Mouse (Mus musculus): ENCODE results near the gene Tcaf1.
A peak's percentile ranks its signal among the peaks of the same experiment; 100 is the strongest.

The Tcaf1 gene

DNA sequence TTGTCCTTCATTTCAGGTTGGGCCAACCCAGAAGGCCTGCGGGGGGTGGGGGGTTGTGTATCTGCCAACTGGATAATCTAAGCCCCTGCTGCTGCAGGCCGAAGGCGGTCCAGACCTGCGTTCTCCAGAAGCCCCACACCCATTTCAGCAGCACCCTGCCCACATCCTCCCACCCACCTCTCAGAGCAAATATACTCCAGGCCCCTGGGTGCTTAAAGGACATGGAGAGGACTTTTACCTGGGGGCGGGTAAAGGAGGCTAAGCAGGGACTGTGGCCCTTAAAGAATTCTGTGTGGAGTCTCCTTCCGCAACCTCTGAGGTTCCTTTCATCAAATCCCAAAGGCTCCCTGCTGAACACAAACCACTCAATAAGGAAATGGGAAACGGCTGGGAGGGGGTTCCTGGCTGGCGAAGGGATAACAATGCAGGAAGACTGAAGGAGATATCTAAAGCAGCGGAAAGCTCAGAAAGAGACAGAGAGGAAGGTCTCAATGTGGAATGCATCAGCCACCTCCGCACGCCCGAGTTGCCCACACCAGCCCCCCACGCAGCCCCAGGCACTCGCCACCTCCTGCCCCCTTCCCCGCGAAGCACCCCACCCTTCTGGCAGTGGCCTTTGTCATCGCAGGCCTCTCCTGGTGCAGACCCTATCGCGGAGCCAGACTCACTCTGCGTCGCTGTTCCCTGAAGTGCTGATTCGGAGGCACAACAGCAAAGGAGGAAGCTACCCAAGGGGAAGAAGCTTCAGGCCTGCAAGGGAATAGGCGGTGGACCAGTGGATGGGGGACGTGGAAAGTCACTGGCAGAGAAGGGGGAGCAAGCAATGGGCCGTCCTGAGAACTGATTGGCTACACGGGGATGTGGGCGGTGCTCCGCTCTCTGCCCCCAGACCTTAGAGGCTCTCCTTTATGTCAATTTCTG is at the start of gene Tcaf1:
Gene Tcaf1, minus strand, starts transcription at position 798 of the 921 bp plus-strand sequence.
- peak; percentile 60 for DNase-seq (ENCODE audit: low read depth, low spot score)

DNA sequence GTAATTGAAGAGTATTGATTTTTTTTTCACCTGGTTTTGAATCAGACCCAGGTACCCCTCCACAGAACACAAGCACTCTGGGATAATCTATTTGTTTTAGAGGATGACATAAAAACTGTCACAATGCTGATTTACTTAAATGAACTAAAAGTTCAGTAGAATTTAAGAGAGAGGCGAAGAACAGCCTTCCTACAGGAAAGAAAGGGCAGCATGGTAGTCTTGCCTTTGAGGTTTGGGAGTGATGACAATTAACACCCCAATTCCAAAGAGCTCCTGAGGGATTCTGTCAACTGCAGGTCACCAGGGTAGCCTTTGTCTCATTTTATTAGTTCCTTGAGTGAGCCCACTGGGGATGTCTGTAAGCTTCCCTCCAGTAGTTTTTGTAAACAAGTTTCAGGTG is 46.2 kb upstream of the Tcaf1 start, which contains the start of gene Olfr38:
Gene Olfr38, plus strand, starts transcription at position 301 of the 400 bp plus-strand sequence.
- DNase-seq (ENCODE audit: low read depth, low spot score): no peak

DNA sequence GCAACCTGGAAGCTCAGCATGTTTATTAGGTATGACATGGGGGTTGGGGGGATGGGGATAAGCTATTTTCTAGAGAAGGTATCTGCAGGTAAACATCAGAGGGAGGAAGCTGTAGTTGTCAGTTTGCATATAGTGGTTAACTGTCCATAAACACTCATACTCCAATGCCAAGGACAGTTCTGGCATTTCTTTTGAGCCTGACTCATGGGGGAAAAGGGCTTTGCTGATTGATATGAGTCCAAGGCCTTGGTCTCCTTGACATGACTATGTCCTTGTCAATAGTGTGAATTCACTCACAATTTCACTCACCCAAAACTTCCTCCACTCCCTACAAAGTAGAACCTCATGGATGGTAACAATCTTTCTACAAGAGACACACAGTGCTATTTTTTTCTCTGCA is 38.0 kb upstream of the Tcaf1 start:
- DNase-seq (ENCODE audit: low read depth, low spot score): no peak

DNA sequence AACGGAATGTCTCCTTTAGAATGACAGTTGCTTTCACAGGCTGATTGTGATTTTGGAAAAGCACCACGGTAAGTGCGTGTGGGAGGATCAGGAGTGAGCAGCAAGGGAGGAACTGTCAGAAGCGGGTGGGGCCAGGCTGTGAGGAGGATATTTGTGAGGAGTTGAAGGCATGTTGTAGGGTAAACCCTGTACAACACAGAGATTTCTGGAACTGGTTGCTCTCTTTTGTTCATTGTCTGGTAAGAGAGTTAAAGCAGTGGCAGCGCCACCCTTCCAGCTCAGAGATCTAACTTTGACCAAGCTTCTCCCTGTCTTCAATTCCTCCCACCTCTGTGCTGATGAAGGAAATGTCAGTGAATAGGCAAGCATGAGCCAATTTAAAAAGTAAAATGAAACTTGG is 32.4 kb upstream of the Tcaf1 start:
- no peak for DNase-seq (ENCODE audit: low read depth, low spot score)

DNA sequence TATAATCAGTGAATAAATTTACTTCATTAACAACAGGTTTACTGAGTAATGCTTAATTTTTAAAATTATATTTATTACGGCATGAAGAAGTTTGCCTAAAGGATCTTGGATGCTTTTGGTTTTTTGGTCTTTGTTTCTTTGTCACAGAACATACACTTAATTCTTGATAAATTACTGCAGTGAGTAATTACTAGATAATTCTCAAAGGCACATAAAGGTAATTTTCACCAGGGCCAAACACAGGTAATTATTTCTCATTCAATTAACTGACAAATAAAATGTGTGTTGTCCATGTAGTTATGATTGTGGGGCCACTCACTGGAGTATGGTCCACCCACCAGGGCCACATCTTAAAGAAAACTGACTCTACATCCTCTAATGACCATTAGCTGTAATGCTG is 29.2 kb upstream of the Tcaf1 start, which contains the start of gene Olfr453:
Gene Olfr453, plus strand, starts transcription at position 301 of the 400 bp plus-strand sequence.
- DNase-seq (ENCODE audit: low read depth, low spot score): no peak

DNA sequence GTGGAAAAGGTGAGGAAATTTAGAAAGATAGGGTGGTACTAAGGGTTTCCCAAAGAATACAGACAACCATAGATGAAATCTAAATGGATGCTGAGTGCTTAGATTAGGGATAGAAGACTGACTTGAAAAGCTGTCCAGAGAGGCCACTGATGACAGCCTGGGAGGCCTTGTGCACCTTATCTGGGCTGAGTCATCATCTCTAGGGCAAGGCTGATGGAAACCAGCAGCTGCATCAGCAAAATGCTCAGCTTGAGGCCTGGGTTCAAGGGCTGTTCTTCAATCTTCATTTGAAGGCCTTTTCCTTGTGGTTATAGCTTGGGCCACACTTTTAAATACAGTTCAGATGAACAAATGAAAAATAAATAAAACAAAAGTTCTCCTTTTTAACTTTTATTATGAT is 8.1 kb upstream of the Tcaf1 start:
- no peak for DNase-seq (ENCODE audit: low read depth, low spot score)

DNA sequence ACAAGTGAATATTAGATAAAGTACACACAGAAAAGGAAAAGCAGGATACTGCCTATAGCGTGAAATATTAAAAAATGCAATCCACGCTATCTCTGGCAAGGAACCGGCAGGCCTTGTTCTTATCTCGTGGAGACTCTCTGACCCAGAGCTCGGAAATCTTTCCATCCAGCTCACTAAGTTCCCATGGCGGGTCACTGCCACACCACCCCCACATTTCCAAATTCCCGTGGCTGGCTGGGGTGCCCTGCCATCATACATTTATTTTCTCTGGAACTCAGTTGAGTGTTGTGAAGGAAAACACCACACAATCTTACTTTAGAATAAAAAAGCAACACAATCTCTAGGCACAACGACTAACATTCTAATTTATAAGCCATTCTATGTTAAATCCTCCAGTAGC is 4.8 kb upstream of the Tcaf1 start:
- no peak for DNase-seq (ENCODE audit: low read depth, low spot score)

DNA sequence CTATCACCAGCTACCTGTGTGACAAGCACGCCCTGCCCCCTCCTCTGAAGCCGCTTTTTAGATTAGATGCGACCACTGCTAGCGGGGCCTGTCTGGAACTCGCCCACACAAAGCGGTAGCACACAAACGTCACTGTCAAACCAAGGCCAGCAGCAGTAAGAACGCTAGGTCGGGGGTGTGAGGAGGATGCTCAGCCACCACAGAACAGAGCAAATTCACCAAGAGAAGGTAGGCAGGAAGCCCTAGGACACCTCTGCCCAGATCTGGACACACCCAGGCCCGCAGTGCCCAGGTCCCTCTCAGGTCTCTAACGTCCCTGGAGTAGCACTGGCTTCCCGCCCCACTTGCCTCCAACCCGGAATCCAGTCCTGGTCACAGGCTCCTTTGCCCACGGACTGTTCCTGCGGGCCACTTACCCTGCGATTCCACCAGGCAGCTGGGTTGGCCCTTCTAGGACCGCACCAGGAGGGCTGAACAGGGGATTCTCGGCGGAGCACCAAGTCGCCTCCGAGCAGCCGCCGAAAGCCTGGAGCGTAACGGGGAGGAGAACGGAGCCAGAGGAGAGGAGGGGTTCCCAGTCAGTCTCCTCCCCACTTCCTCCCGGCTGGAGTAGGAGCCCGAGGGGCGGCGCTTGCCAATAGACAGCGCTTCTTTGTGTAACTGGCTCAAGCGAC is 17.2 kb downstream of the Tcaf1 start:
- DNase-seq (ENCODE audit: low read depth, low spot score): peak; percentile 60

DNA sequence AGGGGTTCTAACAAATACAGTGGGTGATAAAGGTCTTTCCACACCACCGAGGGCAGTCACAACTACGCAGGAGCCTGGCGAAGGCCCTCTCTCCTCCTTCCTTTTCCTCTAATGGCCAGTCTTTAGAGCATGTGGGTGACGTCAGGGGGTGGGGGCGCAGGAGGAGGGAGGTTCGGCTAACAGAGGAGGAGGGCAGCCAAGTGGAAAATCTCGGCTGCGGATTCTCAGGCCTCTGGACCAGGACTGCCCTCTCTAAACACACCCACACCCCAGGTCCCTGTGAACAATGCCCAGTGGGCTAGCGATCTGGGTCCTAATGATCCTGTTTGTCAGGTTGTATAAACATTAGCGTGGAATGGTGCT is 17.8 kb downstream of the Tcaf1 start:
- DNase-seq (ENCODE audit: low read depth, low spot score): peak; percentile 59

DNA sequence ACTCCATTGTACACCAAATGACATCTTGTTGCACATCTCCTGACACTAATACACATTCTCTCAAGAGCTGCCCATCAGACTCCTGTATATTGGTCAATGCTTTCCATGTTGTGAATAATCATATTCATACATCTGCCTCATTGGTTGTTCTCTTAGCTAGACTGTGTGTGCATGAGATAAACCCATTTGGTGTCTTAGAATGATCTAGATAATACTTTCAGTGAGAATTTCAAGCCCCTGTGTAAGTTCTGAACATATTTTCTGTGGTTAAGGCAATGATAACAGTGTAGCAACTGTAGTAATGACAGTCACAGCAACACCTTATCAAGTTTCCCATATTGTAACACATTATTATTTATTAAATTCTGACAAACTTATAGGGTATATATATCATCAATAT is 20.1 kb downstream of the Tcaf1 start:
- no peak for DNase-seq (ENCODE audit: low read depth, low spot score)

DNA sequence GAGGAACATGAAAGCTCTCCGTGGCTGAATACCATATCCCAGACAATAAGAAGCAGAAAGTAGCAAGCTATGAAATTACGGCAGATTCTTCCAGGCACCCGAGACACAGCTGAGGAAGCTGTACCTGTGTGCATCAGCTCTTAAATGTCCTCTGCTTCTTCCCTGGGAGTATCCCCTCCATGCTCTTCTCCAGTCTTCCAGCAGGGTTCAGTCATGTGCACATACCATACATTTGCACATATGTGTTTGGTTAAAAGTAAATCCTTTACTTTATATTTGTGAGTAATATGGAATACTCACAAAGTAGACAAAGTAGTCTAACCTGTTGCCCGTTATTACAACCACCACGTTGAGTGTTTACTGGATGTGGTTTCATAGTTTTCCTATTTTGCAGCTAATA is 22.0 kb downstream of the Tcaf1 start:
- DNase-seq (ENCODE audit: low read depth, low spot score): no peak

DNA sequence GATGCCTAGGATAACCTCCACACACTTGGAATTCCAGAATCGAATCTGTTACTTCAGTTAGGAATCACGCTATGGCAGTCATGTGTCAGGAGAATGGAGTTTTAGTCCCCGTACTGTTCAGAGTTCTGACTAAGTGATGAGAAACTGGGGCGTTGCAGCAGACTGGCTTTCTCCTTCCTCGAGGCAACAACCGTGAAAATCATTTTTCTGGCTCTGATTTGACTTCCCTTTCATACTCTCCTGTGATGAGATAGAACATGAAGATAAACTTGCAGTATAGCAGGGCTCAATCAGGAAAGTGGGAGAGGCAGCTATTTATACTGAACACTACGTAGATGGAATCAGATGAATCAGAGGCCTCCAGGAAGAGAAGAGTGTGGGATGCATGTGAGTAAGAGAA is 29.8 kb downstream of the Tcaf1 start:
- DNase-seq (ENCODE audit: low read depth, low spot score): no peak

DNA sequence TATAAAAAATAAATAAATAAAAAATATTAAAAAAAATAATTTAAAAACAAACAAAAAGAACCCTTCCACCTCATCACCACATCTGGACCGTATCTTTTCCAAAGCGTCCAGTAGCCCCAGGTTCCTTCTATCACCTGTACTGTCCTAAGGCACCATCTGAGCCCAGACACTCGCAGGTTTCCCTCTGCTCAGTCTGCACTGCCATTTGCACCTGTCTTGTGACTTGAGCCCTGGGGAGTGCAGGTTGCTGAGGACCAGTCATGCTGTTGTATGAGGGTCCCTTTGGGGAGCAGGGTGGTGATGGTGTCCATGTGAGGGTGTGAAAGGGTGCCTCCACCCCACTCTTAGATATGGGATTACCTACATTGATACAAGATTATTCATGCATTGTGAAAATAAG is 33.9 kb downstream of the Tcaf1 start:
- no peak for DNase-seq (ENCODE audit: low read depth, low spot score)

DNA sequence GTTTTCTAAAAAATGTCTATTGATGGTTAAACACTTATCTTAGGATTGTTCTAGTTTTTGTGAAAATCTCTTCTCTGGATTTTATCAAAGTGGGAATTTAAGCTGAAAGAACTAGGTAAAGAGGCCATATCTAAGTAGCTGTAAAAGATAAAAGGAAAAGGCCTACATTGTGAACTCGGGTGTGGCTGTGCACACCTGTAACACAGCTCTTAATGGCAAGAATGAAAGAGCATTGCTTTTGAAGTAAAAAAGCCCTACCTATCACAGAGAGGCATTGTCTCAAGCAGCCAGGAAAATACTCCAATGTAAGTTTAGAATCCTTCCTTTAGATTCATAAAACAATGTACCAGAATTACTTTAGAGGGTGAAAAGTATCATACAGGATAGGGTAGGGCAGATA is 38.1 kb downstream of the Tcaf1 start:
- DNase-seq (ENCODE audit: low read depth, low spot score): no peak

DNA sequence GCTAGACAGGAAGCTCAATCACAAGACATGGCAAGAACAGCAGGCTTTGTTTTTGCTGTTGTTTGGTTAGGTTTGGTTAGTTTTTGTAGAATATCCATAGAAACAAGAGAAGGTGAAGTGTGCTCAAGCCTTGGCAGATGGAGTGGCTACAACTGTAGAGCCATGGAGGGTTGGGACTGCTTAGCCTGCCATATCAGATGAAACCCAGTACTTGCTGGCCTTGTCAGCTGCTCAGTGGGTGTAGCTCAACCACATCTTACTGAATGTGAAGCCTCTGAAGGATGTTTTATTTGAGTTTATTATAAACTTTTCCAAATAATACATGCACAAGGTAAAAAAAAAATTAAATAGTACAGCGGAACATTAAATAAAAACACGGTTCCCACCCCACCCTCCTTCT is 42.2 kb downstream of the Tcaf1 start:
- no peak for DNase-seq (ENCODE audit: low read depth, low spot score)

DNA sequence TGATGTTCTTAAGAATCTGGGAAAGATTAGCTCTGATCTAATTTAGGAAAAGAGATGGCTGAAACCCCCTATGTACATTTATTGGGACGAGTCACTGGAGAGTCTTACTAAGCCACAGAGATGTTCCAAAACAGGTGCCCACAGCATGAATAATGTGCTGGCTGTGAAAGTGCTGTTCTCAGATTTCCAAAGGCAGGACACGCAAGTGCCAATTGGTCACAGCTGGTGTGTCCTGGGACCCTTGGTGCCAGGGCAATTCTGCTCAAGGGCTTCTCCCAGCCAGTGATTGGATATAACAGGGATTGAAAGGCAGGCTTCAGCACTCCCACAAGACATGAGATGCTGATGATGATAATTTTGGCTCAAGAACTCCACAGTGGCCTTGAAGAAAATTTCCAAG is 48.1 kb downstream of the Tcaf1 start:
- peak; percentile 49 for DNase-seq (ENCODE audit: low read depth, low spot score)

DNA sequence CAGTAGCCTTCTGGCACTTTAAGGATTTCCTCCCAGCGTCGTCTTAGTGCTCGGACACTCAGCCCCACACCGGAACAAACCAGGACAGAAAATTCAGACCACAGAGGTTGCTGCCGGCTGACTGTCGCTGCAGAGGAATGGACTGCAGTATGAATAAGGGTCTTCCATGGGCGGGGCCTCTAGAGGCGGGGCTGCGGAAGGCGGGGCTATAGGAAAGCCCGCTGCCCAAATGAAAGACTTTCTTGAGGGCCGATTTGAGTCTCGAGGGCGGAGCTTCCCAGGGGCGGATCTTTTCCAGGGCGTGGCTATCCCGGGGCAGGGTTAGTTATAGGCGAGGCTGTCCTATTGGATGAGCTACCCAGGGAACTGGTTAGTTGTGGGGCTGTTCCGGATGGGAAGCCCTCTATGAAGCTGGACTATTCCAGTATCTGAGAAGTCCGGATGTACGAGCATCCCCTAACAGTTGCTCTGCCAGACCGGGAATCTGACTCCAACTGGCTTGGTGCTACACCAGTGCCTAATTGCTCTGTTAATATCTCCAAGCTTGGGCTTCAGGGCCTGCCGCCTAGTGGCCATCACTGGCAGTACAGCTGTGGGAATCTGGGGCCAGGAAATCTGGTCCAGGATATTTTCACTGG is 64.9 kb downstream of the Tcaf1 start, which contains the start of gene Tcaf2:
Gene Tcaf2, minus strand, starts transcription at position 343 of the 638 bp plus-strand sequence.
- DNase-seq (ENCODE audit: low read depth, low spot score): peak; percentile 78

DNA sequence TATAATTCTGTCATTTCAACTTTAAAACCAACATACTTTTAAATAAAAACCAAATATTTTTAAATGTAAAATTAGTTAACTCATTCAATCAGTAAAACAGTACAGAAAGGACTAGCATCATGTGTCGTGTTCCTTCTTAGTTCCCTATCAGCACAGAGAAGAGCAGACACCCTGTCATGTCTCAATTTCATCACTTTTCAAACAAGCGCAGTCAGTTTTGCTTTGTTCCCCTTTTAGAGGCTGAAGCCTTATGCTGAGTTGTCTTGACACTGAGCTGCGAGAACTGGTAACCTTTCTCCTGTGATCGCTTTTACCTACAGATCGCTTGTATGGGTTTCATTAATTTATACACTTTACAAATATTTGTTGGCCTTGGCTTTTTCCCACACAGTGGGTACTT is 75.5 kb downstream of the Tcaf1 start:
- no peak for DNase-seq (ENCODE audit: low read depth, low spot score)

DNA sequence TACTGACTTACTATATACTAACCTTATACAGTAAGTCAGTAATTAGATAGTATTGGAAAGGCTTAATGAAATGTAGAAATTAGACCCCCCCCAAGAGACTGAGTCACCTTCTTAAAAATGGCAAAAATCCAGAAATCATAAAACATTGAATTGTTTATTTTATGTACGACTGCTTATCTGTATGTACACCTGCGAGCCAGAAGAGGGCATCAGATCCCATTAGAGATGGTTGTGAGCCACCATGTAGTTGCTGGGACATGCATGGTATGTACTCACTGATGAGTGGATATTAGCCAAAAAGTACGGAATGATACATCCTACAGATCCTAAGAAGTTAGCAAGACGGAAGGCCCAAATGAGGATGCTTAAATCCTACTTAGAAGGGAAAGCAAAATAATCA is 78.5 kb downstream of the Tcaf1 start:
- DNase-seq (ENCODE audit: low read depth, low spot score): no peak

Data from skeletal muscle tissue, adult 2 months (tissue).